Mouse (Mus musculus) kidney, embryonic 16.5 days (tissue): ENCODE measurements around the gene 4931414P19Rik. TPM values are rescaled to one million over a fixed set of nuclear protein-coding genes. Genes with fewer than 3 reads are reported as not detected.

ENCODE experiments used
- ATAC-seq: fragments of 200-750 bp; cut with Nextera tagmentation; 2 replicates; pipeline ENCODE4 v1.8.0; 2017; ENCODE audit warnings: moderate TSS enrichment; ENCODE audit not compliant: low FRiP score, low TSS enrichment
- H3K27ac ChIP-seq: fragments of 300-500 bp; sonication (generic); 2 replicates; pipeline ENCODE4 v1.5.1; 2014; ENCODE audit warnings: low read length
- H3K27me3 ChIP-seq: fragments of 300-500 bp; sonication (generic); 2 replicates; pipeline ENCODE4 v1.6.1; 2014; ENCODE audit warnings: low read length, control low read depth, mixed read lengths; ENCODE audit not compliant: insufficient read depth
- H3K36me3 ChIP-seq: fragments of 300-500 bp; sonication (generic); 2 replicates; pipeline ENCODE4 v1.6.1; 2014; ENCODE audit warnings: low read length, control low read depth, mixed read lengths; ENCODE audit not compliant: insufficient read depth
- H3K4me1 ChIP-seq: fragments of 300-500 bp; sonication (generic); 2 replicates; pipeline ENCODE4 v1.6.1; 2014; ENCODE audit warnings: low read length, control low read depth, mixed read lengths; ENCODE audit not compliant: insufficient read depth
- H3K4me2 ChIP-seq: fragments of 300-500 bp; sonication (generic); replicated peaks from 2 replicates; pipeline ENCODE4 v1.6.1; 2014; ENCODE audit warnings: low read depth, low read length
- H3K4me3 ChIP-seq: fragments of 300-500 bp; sonication (generic); 2 replicates; pipeline ENCODE4 v1.5.1; 2014; ENCODE audit warnings: mild to moderate bottlenecking, low read length
- H3K9ac ChIP-seq: fragments of 300-500 bp; sonication (generic); replicated peaks from 2 replicates; pipeline ENCODE4 v1.6.1; 2014; ENCODE audit warnings: low read length
- H3K9me3 ChIP-seq: fragments of 300-500 bp; sonication (generic); 2 replicates; pipeline ENCODE4 v1.6.1; 2016; ENCODE audit warnings: low read length, control low read depth
- WGBS: fragments of 180-500 bp; shearing (Covaris S2); extraction: QIAGEN DNeasy Blood & Tissue Kit; methylation state at CpG from one replicate; pipeline ENCODE4 v1.1.7; 2014; 5-methylcytosine and 5-hydroxymethylcytosine counted together
- polyA plus RNA-seq: library from polyadenylated mRNA; unstranded; fragments of >200 nt; fragmentation: Nextera tagmentation; extraction: Ambion mirVana; gene quantifications from 2 replicates; pipeline ENCODE4 v1.2.1, GENCODE M21; 2015

Gene 4931414P19Rik
- polyA plus RNA-seq, 1 experiment from 2014 or later = 11.2 TPM

- H3K4me2 ChIP-seq = no peak overlapping the region
- H3K9ac ChIP-seq = no peak overlapping the region
- H3K9me3 ChIP-seq = no peaks in the 10 kb centered on the region
- peaks cover 15% of the 10 kb centered on the region for H3K4me1 ChIP-seq
- no peaks in the 10 kb centered on the region for H3K27me3 ChIP-seq
- no peak overlapping the region for H3K4me3 ChIP-seq
- no peak overlapping the region for H3K27ac ChIP-seq
- WGBS = 85% methylated on average over 2 of the region's 2 CpGs
- H3K36me3 ChIP-seq = peaks cover 61% of the 10 kb centered on the region
- no peak for ATAC-seq
Observed at GRCm38 (mm10) chr14:54643011-54643410, 37.2 kb upstream of the 4931414P19Rik start.

- no peak overlapping the region for H3K27ac ChIP-seq
- H3K4me1 ChIP-seq = peaks cover 15% of the 10 kb centered on the region
- no peak overlapping the region for H3K4me2 ChIP-seq
- WGBS = 79% methylated on average over 25 of the region's 25 CpGs
- H3K36me3 ChIP-seq = peaks cover 55% of the 10 kb centered on the region
- no peaks in the 10 kb centered on the region for H3K9me3 ChIP-seq
- H3K4me3 ChIP-seq = no peak overlapping the region
- no peaks in the 10 kb centered on the region for H3K27me3 ChIP-seq
- no peak for ATAC-seq
- H3K9ac ChIP-seq = no peak overlapping the region
Observed at GRCm38 (mm10) chr14:54642224-54642944, 36.6 kb upstream of the 4931414P19Rik start.

- Histone ChIP-seq H3K9ac (peak within 1 kb of the TSS; percentile 68), H3K4me3 (peak within 1 kb of the TSS; percentile 60), H3K27ac (peak within 1 kb of the TSS; percentile 78), H3K4me2 (peak within 1 kb of the TSS; percentile 94), H3K36me3 (peaks cover 53% of the 10 kb centered on the region), H3K27me3 (no peaks in the 10 kb centered on the region), H3K9me3 (no peaks in the 10 kb centered on the region), H3K4me1 (peaks cover 15% of the 10 kb centered on the region)
- WGBS = under 1% methylated on average over 37 of the region's 52 CpGs
- ATAC-seq = peak; percentile 94
Observed at GRCm38 (mm10) chr14:54641305-54641969, 35.6 kb upstream of the 4931414P19Rik start, which contains the start of gene Cdh24. Cdh24 (minus strand) TSS chr14:54641364.

GRCm38 (mm10) chr14:54640946-54641304 lies 35.1 kb upstream of the 4931414P19Rik start, which contains the start of gene Gm17606:
Gm17606 (plus strand) TSS chr14:54640952.
- no peaks in the 10 kb centered on the region for H3K27me3 ChIP-seq
- peaks cover 53% of the 10 kb centered on the region for H3K36me3 ChIP-seq
- H3K4me2 ChIP-seq = peak within 1 kb of the TSS; percentile 94
- H3K4me3 ChIP-seq = peak within 1 kb of the TSS; percentile 60
- H3K27ac ChIP-seq = peak within 1 kb of the TSS; percentile 78
- peaks cover 15% of the 10 kb centered on the region for H3K4me1 ChIP-seq
- peak within 1 kb of the TSS; percentile 68 for H3K9ac ChIP-seq
- under 1% methylated on average over 17 of the region's 28 CpGs for WGBS
- no peak; the same call in 1 of the 2 replicates for ATAC-seq
- H3K9me3 ChIP-seq = no peaks in the 10 kb centered on the region

- 14% methylated on average over 4 of the region's 4 CpGs for WGBS
- peaks cover 47% of the 10 kb centered on the region for H3K36me3 ChIP-seq
- H3K9ac ChIP-seq = peak overlapping the region; percentile 68; the same call in 1 of the 2 replicates
- peak overlapping the region; percentile 60; the same call in 1 of the 2 replicates for H3K4me3 ChIP-seq
- H3K4me1 ChIP-seq = peaks cover 15% of the 10 kb centered on the region
- no peak overlapping the region for H3K27ac ChIP-seq
- ATAC-seq = no peak
- H3K4me2 ChIP-seq = peak overlapping the region; percentile 94
- H3K9me3 ChIP-seq = no peaks in the 10 kb centered on the region
- no peaks in the 10 kb centered on the region for H3K27me3 ChIP-seq
Observed at GRCm38 (mm10) chr14:54640121-54640520, 34.3 kb upstream of the 4931414P19Rik start.

GRCm38 (mm10) chr14:54638210-54638609 lies 32.4 kb upstream of the 4931414P19Rik start:
- Histone ChIP-seq H3K9ac (no peak overlapping the region), H3K27me3 (no peaks in the 10 kb centered on the region), H3K36me3 (peaks cover 38% of the 10 kb centered on the region), H3K4me3 (no peak overlapping the region), H3K4me2 (no peak overlapping the region), H3K4me1 (peaks cover 15% of the 10 kb centered on the region), H3K27ac (no peak overlapping the region), H3K9me3 (no peaks in the 10 kb centered on the region)
- no peak for ATAC-seq
- WGBS = 80% methylated on average over 5 of the region's 5 CpGs

- Histone ChIP-seq H3K36me3 (peaks cover 36% of the 10 kb centered on the region), H3K9me3 (no peaks in the 10 kb centered on the region), H3K4me1 (peaks cover 15% of the 10 kb centered on the region), H3K27me3 (no peaks in the 10 kb centered on the region), H3K9ac (no peak overlapping the region), H3K4me3 (no peak overlapping the region), H3K27ac (no peak overlapping the region), H3K4me2 (no peak overlapping the region)
- ATAC-seq = no peak
- 57% methylated on average over 8 of the region's 8 CpGs for WGBS
Observed at GRCm38 (mm10) chr14:54636954-54637353, 31.2 kb upstream of the 4931414P19Rik start.

- WGBS = 70% methylated on average over 4 of the region's 4 CpGs
- Histone ChIP-seq H3K27me3 (no peaks in the 10 kb centered on the region), H3K4me2 (no peak overlapping the region), H3K9me3 (no peaks in the 10 kb centered on the region), H3K9ac (no peak overlapping the region), H3K36me3 (peaks cover 42% of the 10 kb centered on the region), H3K4me1 (peaks cover under 1% of the 10 kb centered on the region; the same call in 1 of the 2 replicates), H3K27ac (no peak overlapping the region), H3K4me3 (no peak overlapping the region)
- no peak for ATAC-seq
Observed at GRCm38 (mm10) chr14:54634182-54634581, 28.4 kb upstream of the 4931414P19Rik start.

GRCm38 (mm10) chr14:54632252-54632651 lies 26.5 kb upstream of the 4931414P19Rik start:
- no peaks in the 10 kb centered on the region for H3K27me3 ChIP-seq
- H3K27ac ChIP-seq = no peak overlapping the region
- no peak for ATAC-seq
- no peak overlapping the region for H3K4me2 ChIP-seq
- no peaks in the 10 kb centered on the region for H3K9me3 ChIP-seq
- 95% methylated on average over 29 of the region's 37 CpGs for WGBS
- no peaks in the 10 kb centered on the region for H3K4me1 ChIP-seq
- no peak overlapping the region for H3K9ac ChIP-seq
- H3K36me3 ChIP-seq = peaks cover 39% of the 10 kb centered on the region
- no peak overlapping the region for H3K4me3 ChIP-seq

GRCm38 (mm10) chr14:54631240-54631599 lies 25.4 kb upstream of the 4931414P19Rik start:
- no peaks in the 10 kb centered on the region for H3K27me3 ChIP-seq
- no peak overlapping the region for H3K4me2 ChIP-seq
- H3K4me3 ChIP-seq = no peak overlapping the region
- no peak for ATAC-seq
- H3K27ac ChIP-seq = no peak overlapping the region
- WGBS = 82% methylated on average over 4 of the region's 4 CpGs
- no peaks in the 10 kb centered on the region for H3K4me1 ChIP-seq
- no peak overlapping the region for H3K9ac ChIP-seq
- H3K36me3 ChIP-seq = peaks cover 31% of the 10 kb centered on the region
- H3K9me3 ChIP-seq = no peaks in the 10 kb centered on the region
